Mouse (Mus musculus) urinary bladder, adult 18-20 months (tissue): Measurements from ENCODE around the gene Gm4491.

ENCODE experiments used
- DNase-seq, 2 experiments: peaks; one replicate each; pipeline ENCODE4 v3.0.0; 2022; ENCODE audit warnings: low spot score in 2 of 2, mixed read lengths in 2 of 2

The Gm4491 gene

GRCm38 (mm10) chr14:57115823-57116544 lies at the start of gene Gm4491:
Gene Gm4491, minus strand, starts transcription at chr14:57115883.
- DNase-seq: no peak

DNA sequence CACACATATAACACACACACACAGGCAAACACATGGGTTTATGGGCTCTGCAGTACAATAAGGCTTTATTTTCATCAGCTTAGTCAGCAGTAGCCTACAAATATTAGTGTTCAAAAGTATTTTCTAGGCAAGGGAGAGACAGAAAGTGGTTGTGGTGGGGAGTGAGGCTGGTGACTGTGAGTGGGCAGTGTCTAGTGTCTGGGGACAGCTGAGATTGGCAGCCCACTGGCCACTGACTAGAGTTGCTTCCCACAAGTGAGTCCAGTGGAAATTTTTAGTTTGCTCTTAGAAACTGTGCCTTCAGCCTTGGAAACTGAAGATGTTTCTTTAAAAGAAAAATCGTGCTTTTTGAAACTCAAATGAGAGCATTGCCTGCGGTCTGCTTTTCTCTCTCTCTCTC lies 46.1 kb upstream of the Gm4491 start:
- no peak for DNase-seq

DNA sequence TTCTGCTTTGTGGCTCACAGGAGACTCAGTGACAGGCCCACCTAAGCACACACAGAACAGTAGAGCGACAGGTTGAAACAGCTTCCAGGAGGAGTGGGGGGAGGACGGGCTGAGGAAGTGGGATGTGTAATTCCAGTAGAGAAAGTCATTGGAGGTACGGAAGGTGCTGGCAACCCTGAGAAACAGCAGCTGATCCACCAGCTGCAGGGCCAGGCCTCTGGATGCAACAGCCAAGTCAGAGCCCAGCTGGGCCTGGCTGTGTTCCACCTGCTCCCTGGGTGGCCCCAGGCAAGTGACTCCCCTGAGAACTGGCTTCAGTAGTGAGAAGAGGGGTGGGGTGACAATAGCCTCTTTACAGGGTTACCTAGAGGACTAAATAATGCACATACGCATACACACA lies 45.5 kb upstream of the Gm4491 start:
- no peak for DNase-seq

- no peak for DNase-seq
Observed at GRCm38 (mm10) chr14:57154916-57155315, 39.2 kb upstream of the Gm4491 start.

- DNase-seq: no peak
Observed at GRCm38 (mm10) chr14:57145741-57146140, 30.1 kb upstream of the Gm4491 start.

DNA sequence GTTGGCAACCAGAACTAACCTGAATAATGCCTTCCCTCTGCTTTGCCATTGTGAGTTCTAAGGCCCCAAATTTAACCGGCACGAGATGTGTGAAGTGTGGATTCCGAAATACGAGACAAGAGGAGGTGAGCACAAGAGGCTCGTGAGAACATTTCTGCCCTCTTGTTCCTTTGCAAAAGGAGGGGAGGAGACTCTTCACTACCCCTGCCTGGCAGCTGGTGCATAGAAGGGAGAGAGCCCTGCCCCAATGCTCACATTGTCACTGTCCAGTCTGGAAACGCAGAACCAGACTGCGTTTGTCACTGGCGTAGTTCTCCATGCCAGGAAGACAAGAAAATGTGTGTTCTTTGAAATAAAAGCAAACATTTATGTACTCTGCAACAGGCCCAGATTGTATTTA lies 19.6 kb upstream of the Gm4491 start:
- DNase-seq: no peak

GRCm38 (mm10) chr14:57133161-57133661 lies 17.5 kb upstream of the Gm4491 start, which contains the start of gene Gjb6:
Gene Gjb6, minus strand, starts transcription at chr14:57133611.
- DNase-seq: peak; percentile 35 to 55

GRCm38 (mm10) chr14:57127383-57127782 lies 11.7 kb upstream of the Gm4491 start:
- DNase-seq: no peak

DNA sequence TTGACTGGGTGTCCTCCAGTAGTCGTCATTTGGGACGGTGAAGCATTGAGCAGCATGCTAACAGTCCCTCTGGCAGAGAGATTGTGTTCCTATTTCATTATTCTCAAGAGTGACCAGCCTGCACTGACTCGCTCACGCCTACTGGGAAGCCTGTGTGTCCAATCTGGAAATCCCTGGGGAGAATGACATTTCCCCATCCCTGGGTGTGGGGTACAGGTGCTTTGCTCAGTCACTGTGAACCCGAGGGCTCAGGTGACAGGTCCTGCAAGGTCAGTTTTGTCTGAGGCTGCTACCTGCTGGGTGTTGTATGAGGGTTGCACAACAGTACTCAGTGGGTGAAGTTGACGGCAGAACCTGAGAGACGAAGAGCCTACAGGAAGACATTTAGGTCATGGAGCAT lies 6.6 kb upstream of the Gm4491 start:
- DNase-seq: no peak

DNA sequence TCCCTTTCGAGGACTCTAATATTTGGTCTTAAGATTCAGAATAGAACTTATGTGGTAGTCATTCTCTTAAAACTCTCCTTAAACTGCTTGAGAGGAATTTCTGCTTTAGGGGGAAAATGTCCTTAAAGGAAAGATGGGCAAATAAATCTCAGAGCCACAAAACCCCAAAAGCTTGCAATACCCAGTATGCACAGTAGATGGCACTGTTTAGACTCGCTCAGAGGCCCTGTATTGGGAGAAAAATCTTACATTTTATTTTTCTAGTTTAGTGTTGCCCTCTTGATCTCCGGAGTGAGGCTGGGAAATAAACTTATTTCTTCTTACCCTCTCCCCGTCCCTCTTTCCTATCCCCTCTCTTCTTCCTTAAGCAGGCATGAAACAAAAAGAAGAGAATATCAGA lies 6.5 kb downstream of the Gm4491 start:
- DNase-seq: no peak

DNA sequence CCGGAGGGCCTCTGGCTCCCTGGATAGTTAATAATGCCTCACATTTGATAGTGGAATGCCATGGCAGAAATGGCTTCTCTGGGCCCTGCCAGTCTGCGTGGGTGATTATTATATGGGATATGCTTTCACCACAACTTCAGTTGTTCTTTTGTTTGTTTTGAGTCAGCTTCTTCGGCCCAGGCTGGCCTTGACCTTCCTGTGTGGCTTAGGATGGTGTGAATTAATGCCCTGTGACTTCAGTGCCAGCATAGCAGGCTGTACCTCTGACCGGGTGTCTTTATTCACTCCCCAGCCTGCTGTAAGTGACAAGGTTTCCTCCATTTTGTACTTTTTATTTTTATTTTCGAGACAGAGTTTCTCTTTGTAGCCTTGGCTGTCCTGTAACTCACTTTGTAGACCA lies 7.8 kb downstream of the Gm4491 start:
- DNase-seq: no peak

GRCm38 (mm10) chr14:57107091-57107490 lies 8.6 kb downstream of the Gm4491 start:
- no peak for DNase-seq

GRCm38 (mm10) chr14:57105721-57106120 lies 10.0 kb downstream of the Gm4491 start:
- no peak for DNase-seq

DNA sequence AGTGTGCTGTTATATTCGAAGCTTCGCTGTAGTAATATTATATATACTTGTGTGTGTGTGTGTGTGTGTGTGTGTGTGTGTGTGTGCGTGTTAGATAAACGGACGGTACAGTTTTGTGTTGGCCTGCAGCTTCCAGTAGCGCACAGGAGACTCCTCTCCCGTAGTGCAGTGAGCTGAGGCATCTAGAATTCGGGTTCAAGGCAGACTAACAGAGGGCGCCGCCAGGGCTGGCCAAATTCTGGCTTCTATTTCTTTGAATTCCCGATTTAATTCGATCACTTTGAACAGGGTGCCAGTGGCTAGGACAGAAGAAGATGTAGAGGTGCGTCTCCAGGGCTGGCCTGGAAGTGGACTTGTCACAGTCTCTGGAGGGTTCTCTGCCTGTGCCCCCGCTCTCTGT lies 10.6 kb downstream of the Gm4491 start:
- no peak for DNase-seq

DNA sequence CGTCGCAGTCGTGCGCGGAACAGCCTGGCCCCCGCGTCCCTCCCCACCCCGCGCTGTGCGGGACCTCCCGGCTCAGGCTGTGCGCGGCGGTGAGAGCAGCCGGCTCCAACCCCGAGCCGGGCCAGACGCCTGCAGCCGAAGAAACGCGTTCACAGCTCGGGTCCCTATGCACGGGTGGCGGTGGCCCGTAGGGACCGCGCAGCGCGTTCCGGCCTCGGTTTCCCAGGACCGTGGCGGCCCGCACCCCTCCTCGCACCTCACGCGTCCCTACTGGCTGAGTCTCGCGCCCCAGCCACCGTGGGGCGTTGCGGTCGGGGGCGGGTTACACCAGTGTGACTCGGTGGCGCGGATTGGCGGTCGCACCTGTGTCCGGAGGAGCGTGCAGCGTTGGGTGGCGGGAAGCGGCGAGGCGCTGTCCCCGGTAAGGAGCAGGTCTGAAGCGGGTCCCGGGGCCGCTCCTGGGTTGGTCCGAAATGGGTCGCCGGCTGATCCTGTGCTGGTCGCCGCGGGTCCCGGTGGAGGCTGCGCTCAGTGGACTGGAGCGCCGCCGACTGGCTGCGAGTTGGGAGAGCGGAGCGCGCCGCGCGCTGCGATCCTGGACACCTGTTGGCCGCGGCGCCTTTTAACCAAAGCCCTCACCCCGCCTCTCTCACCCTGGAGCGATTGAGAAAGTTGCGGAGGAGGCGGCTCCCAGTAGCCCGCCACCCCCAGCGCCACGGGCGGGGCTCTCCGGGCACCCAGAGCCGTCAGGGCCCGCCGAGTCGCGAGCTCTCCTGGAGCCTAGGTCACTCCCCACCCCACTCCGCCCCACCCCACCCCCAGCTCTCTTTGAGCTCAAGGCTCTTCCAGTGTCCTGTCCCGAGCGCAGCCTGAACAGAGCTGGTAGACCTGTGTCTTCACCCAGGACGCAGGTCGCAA lies 11.3 kb downstream of the Gm4491 start, which contains the start of gene Gjb2:
Gene Gjb2, minus strand, starts transcription at position 597 of the 918 bp plus-strand sequence.
- DNase-seq: peak in 1 of 2 experiments; percentile 66

DNA sequence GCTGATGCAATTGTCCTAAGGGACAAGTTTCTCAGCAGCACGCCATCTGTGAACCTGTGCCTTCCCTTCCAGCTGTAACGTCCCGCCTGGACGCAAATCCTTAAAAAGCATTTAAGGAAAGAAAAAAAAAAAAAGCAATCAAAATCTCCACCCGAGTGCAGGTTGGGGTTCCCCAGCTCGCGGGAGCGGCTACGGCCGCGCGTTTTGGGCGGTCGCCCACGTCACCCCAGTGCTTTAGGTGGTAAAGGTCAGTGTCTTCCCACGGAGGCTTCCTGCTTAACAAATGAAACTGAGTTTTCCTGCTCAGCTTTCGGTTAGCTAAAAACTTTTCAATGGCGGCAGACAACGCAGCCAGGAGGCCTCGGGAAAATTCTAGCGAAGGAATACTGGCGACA lies 12.0 kb downstream of the Gm4491 start:
- DNase-seq: no peak

- DNase-seq: no peak
Observed at GRCm38 (mm10) chr14:57103121-57103520, 12.6 kb downstream of the Gm4491 start.

DNA sequence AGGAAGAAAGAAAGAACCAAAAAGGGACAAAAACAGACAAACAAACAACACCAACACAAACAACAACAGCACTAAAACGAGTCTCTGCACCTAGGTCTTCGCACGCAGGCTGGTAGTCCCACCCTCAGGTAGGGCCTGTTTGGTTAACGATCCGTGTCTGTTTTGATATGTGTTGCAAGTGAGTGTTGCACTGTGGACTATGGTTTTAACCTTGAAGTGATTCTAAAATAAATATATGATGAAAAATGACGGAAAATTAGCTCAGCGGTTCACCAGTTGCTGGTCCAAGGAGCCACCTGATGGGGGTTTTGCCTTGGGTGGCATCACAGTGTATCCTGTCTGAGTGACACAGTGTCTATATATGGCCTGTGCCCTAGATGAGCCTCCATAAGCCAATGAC lies 14.1 kb downstream of the Gm4491 start:
- no peak for DNase-seq

DNA sequence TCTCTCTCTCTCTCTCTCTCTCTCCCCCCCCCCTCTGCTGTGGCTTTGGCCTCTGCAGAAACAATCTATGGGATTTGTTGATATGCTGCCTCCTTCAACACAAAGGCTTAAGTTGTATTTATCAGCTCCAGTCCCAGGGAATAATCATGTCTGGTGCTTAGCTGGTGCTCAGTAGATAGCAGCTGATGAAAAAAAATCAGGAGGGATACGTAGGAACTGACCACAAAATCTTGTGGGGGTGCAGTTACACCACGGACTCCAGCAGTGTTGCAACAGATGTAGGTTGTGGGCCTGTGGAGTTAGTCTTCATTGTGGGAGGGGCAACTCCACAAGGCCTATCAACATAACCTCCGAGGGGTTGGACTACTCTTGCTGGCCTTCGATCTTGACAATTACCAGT lies 19.8 kb downstream of the Gm4491 start:
- DNase-seq: no peak

DNA sequence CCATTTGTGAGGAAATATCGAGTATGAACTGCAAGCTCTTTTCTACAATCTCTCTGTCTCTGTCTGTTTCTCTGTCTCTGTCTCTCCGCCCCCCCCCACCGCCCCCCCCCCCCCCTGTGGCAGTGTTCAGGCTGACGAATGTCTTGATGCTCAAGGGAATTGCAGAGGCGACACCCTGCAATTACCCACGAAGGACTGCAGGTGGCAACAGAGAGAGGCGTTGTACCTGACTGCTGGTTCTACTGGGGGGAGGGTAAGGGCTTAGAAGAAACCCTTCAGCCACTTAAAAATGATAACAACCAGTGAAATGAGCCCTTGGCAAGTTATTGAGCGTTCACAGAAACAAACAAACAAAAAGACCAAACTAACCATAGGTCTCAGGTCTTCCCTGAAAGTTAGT lies 22.7 kb downstream of the Gm4491 start:
- DNase-seq: no peak

DNA sequence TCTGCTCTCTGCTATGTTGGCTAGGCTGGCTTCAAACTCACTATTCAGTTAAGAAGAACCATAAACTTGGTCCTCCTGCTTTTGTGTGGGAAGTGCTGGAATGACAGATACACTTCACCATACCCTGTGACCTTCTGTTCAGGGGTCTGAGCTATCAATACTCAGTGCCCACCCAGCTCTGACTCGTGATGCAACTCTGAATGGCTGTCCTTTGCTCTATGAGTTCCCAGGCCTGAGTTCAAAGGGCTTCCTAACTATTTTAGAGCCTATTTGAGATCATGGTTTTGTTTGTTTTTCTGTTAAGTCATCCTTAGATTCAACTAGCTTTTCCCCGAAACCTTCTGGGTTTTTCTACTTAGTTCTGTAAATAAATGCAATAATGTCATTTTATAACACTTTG lies 25.7 kb downstream of the Gm4491 start:
- no peak for DNase-seq

DNA sequence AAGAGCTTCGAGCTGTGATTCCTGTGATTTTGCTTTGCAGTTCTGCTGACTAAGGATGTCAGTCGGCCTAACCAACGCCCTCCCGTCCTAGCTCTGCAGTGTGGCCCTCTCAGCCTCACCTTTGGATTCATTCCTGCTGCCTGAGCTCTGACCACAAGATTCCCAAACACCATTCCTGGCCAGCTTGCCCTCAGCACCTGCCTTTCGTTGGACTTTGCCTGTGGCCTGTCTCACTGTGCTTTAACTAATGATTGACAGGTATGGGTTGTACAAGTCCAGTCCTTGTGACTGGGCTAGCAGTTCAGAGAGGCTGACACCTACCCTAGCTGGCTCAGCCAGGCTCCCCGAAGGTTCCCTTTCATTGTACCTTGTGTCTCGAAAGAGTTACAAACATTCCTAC lies 26.6 kb downstream of the Gm4491 start:
- no peak for DNase-seq
